Mouse (Mus musculus): Measurements from ENCODE around the gene S100a2. TPM values are rescaled to one million over a fixed set of nuclear protein-coding genes. Genes with fewer than 3 reads are reported as not detected.
A peak's percentile ranks its signal among the peaks of the same experiment; 100 is the strongest.

The S100a2 gene
- polyA plus RNA-seq, 1 experiment from 2014 or later, result not detected

- Histone ChIP-seq H3K27me3 (ENCODE audit: control insufficient read depth, insufficient read depth, low read length) (no peaks in the 10 kb centered on the region), H3K4me2 (replicated peaks; ENCODE audit: low read depth, low read length) (no peak overlapping the region), H3K4me3 (ENCODE audit: low read depth, low read length) (no peak overlapping the region), H3K9me3 (ENCODE audit: control insufficient read depth, low read depth, low read length) (no peaks in the 10 kb centered on the region), H3K36me3 (ENCODE audit: control insufficient read depth, insufficient read depth, low read length) (no peaks in the 10 kb centered on the region), H3K27ac (ENCODE audit: low read length) (no peak overlapping the region), H3K9ac (replicated peaks; ENCODE audit: low read depth, low read length) (no peak overlapping the region), H3K4me1 (ENCODE audit: control insufficient read depth, insufficient read depth, low read length) (peaks cover 17% of the 10 kb centered on the region)
- no peak for ATAC-seq (ENCODE audit: insufficient number of reproducible peaks, insufficient read depth, low FRiP score, low read depth)
- WGBS, result 85% methylated on average over 6 of the region's 6 CpGs
Measured at GRCm38 (mm10) chr3:90600036-90600435, 10.0 kb downstream of the S100a2 start.

DNA sequence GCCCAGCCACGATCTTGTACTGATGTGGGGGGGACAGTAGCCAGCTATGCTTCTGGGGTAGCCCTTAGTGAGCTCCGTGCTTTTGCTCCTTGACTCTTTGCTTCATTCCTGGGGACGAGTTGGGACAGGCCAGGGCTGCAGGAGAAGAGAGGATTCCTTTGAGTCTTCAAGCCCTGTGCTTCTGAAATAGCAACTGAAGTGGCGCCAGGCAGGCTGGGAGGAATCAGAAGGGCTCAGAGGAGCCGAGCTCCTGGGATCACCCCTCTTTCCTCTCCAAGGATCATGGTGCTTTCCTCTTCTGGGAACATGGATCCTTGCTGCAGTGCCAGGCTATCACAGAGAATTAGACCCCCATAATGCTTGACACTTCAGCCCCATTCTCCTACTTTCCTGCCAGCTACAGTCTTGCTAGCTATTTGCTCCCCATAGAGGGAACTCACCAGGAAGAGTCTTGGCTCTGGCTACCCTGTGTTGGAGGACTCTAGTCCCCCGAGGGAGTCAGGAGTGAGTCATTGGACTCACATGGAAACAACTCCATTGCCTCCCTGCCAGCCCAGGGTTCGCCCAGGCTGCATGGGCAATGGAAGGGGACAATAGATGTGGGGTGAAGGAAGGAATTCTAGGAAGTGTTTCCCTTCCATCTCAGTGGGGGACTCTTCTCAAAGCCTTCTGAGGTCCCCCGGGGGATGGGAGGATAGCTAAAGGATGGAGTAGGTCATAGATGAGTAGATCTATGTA, 10.6 kb downstream of the S100a2 start:
- peaks cover 21% of the 10 kb centered on the region for H3K4me1 ChIP-seq (ENCODE audit: control insufficient read depth, insufficient read depth, low read length)
- ATAC-seq (ENCODE audit: insufficient number of reproducible peaks, insufficient read depth, low FRiP score, low read depth), result no peak

DNA sequence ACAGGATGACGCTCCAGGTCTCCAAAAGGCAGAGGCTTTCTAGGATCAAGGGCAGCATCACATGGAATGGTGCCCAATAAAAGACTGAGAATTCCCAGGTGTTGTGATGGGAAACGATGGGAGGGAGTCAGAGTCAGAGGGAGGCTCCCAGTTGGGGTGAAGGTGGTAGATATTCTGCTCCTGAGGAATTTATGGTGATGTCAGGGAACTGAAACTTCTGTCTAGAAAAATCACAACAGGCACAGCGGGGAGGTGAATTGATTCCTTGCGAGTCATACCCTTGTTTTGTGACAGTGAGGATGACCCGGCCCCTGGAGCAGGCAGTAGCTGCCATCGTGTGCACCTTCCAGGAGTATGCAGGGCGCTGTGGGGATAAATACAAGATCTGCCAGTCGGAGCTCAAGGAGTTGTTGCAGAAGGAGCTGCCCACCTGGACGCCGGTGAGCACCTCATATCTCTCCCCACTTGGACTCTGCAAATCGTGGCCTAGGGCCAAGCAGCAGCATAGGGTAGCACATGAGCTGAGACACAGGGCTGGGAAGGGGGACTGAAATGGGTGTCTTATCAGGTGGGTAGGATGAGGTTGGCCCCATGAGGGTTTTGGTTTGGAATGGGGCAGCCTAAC, 11.6 kb downstream of the S100a2 start, which contains the start of gene Gm42674:
Gene Gm42674 (plus strand): TSS at position 419 of the 625 bp plus-strand sequence.
- WGBS, result 73% methylated on average over 11 of the region's 11 CpGs
- Histone ChIP-seq H3K4me3 (ENCODE audit: low read depth, low read length) (no peak within 1 kb of the TSS), H3K36me3 (ENCODE audit: control insufficient read depth, insufficient read depth, low read length) (no peaks in the 10 kb centered on the region), H3K27ac (ENCODE audit: low read length) (peak within 1 kb of the TSS; percentile 6; the same call in 1 of the 2 replicates), H3K4me1 (ENCODE audit: control insufficient read depth, insufficient read depth, low read length) (peaks cover 25% of the 10 kb centered on the region), H3K27me3 (ENCODE audit: control insufficient read depth, insufficient read depth, low read length) (no peaks in the 10 kb centered on the region), H3K4me2 (replicated peaks; ENCODE audit: low read depth, low read length) (no peak within 1 kb of the TSS), H3K9me3 (ENCODE audit: control insufficient read depth, low read depth, low read length) (no peaks in the 10 kb centered on the region), H3K9ac (replicated peaks; ENCODE audit: low read depth, low read length) (no peak within 1 kb of the TSS)
- ATAC-seq (ENCODE audit: insufficient number of reproducible peaks, insufficient read depth, low FRiP score, low read depth), result no peak

More for the DNA sequence above, 10.6 kb downstream of the S100a2 start:
- H3K9ac ChIP-seq (replicated peaks; ENCODE audit: low read depth, low read length), result no peak overlapping the region
- no peak overlapping the region for H3K4me2 ChIP-seq (replicated peaks; ENCODE audit: low read depth, low read length)
- H3K27me3 ChIP-seq (ENCODE audit: control insufficient read depth, insufficient read depth, low read length), result no peaks in the 10 kb centered on the region
- H3K9me3 ChIP-seq (ENCODE audit: control insufficient read depth, low read depth, low read length), result no peaks in the 10 kb centered on the region
- H3K27ac ChIP-seq (ENCODE audit: low read length), result peak overlapping the region; percentile 6; the same call in 1 of the 2 replicates
- H3K4me3 ChIP-seq (ENCODE audit: low read depth, low read length), result no peak overlapping the region
- H3K36me3 ChIP-seq (ENCODE audit: control insufficient read depth, insufficient read depth, low read length), result no peaks in the 10 kb centered on the region
- WGBS, result 79% methylated on average over 8 of the region's 8 CpGs

- no peak within 1 kb of the TSS for H3K4me2 ChIP-seq (replicated peaks; ENCODE audit: low read depth, low read length)
- no peaks in the 10 kb centered on the region for H3K36me3 ChIP-seq (ENCODE audit: control insufficient read depth, insufficient read depth, low read length)
- no peaks in the 10 kb centered on the region for H3K27me3 ChIP-seq (ENCODE audit: control insufficient read depth, insufficient read depth, low read length)
- H3K9me3 ChIP-seq (ENCODE audit: control insufficient read depth, low read depth, low read length), result no peaks in the 10 kb centered on the region
- no peak within 1 kb of the TSS for H3K4me3 ChIP-seq (ENCODE audit: low read depth, low read length)
- ATAC-seq (ENCODE audit: insufficient number of reproducible peaks, insufficient read depth, low FRiP score, low read depth), result no peak
- H3K4me1 ChIP-seq (ENCODE audit: control insufficient read depth, insufficient read depth, low read length), result peaks cover 25% of the 10 kb centered on the region
- peak within 1 kb of the TSS; percentile 91 for H3K27ac ChIP-seq (ENCODE audit: low read length)
- 44% methylated on average over 3 of the region's 3 CpGs for WGBS
- H3K9ac ChIP-seq (replicated peaks; ENCODE audit: low read depth, low read length), result no peak within 1 kb of the TSS
Measured at GRCm38 (mm10) chr3:90603623-90604022, 13.6 kb downstream of the S100a2 start, which contains the start of gene S100a4. Gene S100a4, plus strand, starts transcription at chr3:90603771.

GRCm38 (mm10) chr3:90604416-90604815, 14.4 kb downstream of the S100a2 start:
- Histone ChIP-seq H3K9ac (replicated peaks; ENCODE audit: low read depth, low read length) (no peak overlapping the region), H3K4me3 (ENCODE audit: low read depth, low read length) (no peak overlapping the region), H3K4me2 (replicated peaks; ENCODE audit: low read depth, low read length) (no peak overlapping the region), H3K36me3 (ENCODE audit: control insufficient read depth, insufficient read depth, low read length) (no peaks in the 10 kb centered on the region), H3K4me1 (ENCODE audit: control insufficient read depth, insufficient read depth, low read length) (peaks cover 25% of the 10 kb centered on the region), H3K27ac (ENCODE audit: low read length) (peak overlapping the region; percentile 91), H3K9me3 (ENCODE audit: control insufficient read depth, low read depth, low read length) (no peaks in the 10 kb centered on the region), H3K27me3 (ENCODE audit: control insufficient read depth, insufficient read depth, low read length) (no peaks in the 10 kb centered on the region)
- 15% methylated on average over 4 of the region's 4 CpGs for WGBS
- ATAC-seq (ENCODE audit: insufficient number of reproducible peaks, insufficient read depth, low FRiP score, low read depth), result peak; percentile 80

DNA sequence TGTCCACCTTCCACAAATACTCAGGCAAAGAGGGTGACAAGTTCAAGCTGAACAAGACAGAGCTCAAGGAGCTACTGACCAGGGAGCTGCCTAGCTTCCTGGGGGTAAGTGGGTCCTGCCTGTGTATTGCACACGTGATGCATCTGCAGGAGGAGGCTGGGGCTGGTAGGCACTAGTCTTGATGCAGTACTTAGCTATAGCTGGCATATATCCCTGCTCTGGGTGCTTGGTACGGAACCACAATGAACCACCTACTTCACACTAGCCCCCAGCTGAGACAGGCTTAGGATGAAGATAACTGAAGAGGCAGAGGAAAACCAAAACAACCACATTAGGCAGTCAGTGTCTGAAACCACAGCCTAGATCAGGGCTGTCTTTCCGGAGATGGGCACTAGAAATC, 15.0 kb downstream of the S100a2 start:
- Histone ChIP-seq H3K4me2 (replicated peaks; ENCODE audit: low read depth, low read length) (no peak overlapping the region), H3K9ac (replicated peaks; ENCODE audit: low read depth, low read length) (no peak overlapping the region), H3K36me3 (ENCODE audit: control insufficient read depth, insufficient read depth, low read length) (no peaks in the 10 kb centered on the region), H3K27ac (ENCODE audit: low read length) (peak overlapping the region; percentile 91), H3K9me3 (ENCODE audit: control insufficient read depth, low read depth, low read length) (no peaks in the 10 kb centered on the region), H3K27me3 (ENCODE audit: control insufficient read depth, insufficient read depth, low read length) (no peaks in the 10 kb centered on the region), H3K4me3 (ENCODE audit: low read depth, low read length) (no peak overlapping the region), H3K4me1 (ENCODE audit: control insufficient read depth, insufficient read depth, low read length) (peaks cover 25% of the 10 kb centered on the region)
- no peak for ATAC-seq (ENCODE audit: insufficient number of reproducible peaks, insufficient read depth, low FRiP score, low read depth)
- WGBS, result 73% methylated on average over 3 of the region's 3 CpGs

GRCm38 (mm10) chr3:90605736-90606135, 15.7 kb downstream of the S100a2 start:
- H3K27me3 ChIP-seq (ENCODE audit: control insufficient read depth, insufficient read depth, low read length), result no peaks in the 10 kb centered on the region
- H3K4me2 ChIP-seq (replicated peaks; ENCODE audit: low read depth, low read length), result no peak overlapping the region
- H3K4me3 ChIP-seq (ENCODE audit: low read depth, low read length), result no peak overlapping the region
- H3K27ac ChIP-seq (ENCODE audit: low read length), result peak overlapping the region; percentile 91
- ATAC-seq (ENCODE audit: insufficient number of reproducible peaks, insufficient read depth, low FRiP score, low read depth), result no peak
- H3K4me1 ChIP-seq (ENCODE audit: control insufficient read depth, insufficient read depth, low read length), result peaks cover 25% of the 10 kb centered on the region
- H3K9me3 ChIP-seq (ENCODE audit: control insufficient read depth, low read depth, low read length), result no peaks in the 10 kb centered on the region
- H3K36me3 ChIP-seq (ENCODE audit: control insufficient read depth, insufficient read depth, low read length), result no peaks in the 10 kb centered on the region
- WGBS, result 75% methylated on average over 2 of the region's 2 CpGs
- no peak overlapping the region for H3K9ac ChIP-seq (replicated peaks; ENCODE audit: low read depth, low read length)

DNA sequence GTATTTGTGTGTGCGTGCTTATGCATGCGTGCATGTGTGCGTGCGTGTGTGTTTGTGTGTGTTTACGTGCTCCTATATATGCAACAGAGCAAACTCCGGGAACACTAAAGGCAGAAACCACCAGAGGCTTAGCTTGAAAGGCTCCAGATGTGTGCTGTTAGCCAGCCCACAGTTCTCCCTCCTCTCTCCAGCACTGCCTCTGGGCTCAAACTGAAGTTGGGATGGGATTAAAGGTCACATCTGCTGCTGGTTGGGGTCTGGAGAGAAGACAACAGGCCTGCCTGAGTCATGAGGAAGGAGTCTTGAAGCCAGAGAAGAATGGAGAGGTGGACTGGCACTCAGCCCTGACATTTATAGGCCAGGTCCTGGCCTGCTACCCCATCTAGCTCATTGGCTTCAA, 16.1 kb downstream of the S100a2 start:
- no peaks in the 10 kb centered on the region for H3K9me3 ChIP-seq (ENCODE audit: control insufficient read depth, low read depth, low read length)
- peak overlapping the region; percentile 91 for H3K27ac ChIP-seq (ENCODE audit: low read length)
- ATAC-seq (ENCODE audit: insufficient number of reproducible peaks, insufficient read depth, low FRiP score, low read depth), result peak; percentile 38; the same call in 1 of the 2 replicates
- peaks cover 25% of the 10 kb centered on the region for H3K4me1 ChIP-seq (ENCODE audit: control insufficient read depth, insufficient read depth, low read length)
- no peak overlapping the region for H3K9ac ChIP-seq (replicated peaks; ENCODE audit: low read depth, low read length)
- no peak overlapping the region for H3K4me2 ChIP-seq (replicated peaks; ENCODE audit: low read depth, low read length)
- no peaks in the 10 kb centered on the region for H3K36me3 ChIP-seq (ENCODE audit: control insufficient read depth, insufficient read depth, low read length)
- no peaks in the 10 kb centered on the region for H3K27me3 ChIP-seq (ENCODE audit: control insufficient read depth, insufficient read depth, low read length)
- 63% methylated on average over 6 of the region's 6 CpGs for WGBS
- H3K4me3 ChIP-seq (ENCODE audit: low read depth, low read length), result no peak overlapping the region
